Mouse (Mus musculus) heart, embryonic 11.5 days (tissue): ENCODE measurements around the gene Dmac2. TPM values are rescaled to one million over a fixed set of nuclear protein-coding genes. Genes with fewer than 3 reads are reported as not detected.

ENCODE experiments used
- ATAC-seq: fragments of 200-750 bp; cut with Nextera tagmentation; replicated peaks from 2 replicates; pipeline ENCODE4 v1.8.0; 2017; ENCODE audit warnings: moderate library complexity; ENCODE audit not compliant: insufficient number of reproducible peaks, low FRiP score, low TSS enrichment
- H3K27ac ChIP-seq: fragments of 300-500 bp; sonication (generic); 2 replicates; pipeline ENCODE4 v1.5.1; 2014; ENCODE audit warnings: mild to moderate bottlenecking, low read depth, low read length
- H3K27me3 ChIP-seq: fragments of 300-500 bp; sonication (generic); 2 replicates; pipeline ENCODE4 v1.6.1; 2014; ENCODE audit warnings: mild to moderate bottlenecking, low read length, mixed read lengths; ENCODE audit not compliant: control insufficient read depth, insufficient read depth
- H3K36me3 ChIP-seq: fragments of 300-500 bp; sonication (generic); 2 replicates; pipeline ENCODE4 v1.6.1; 2014; ENCODE audit warnings: mild to moderate bottlenecking, low read length, moderate library complexity, mixed read lengths; ENCODE audit not compliant: control insufficient read depth, insufficient read depth
- H3K4me1 ChIP-seq: fragments of 300-500 bp; sonication (generic); 2 replicates; pipeline ENCODE4 v1.6.1; 2014; ENCODE audit warnings: low read length; ENCODE audit not compliant: control insufficient read depth, insufficient read depth
- H3K4me2 ChIP-seq: fragments of 300-500 bp; sonication (generic); 2 replicates; pipeline ENCODE4 v1.6.1; 2014; ENCODE audit warnings: mild to moderate bottlenecking, moderate library complexity
- H3K4me3 ChIP-seq: fragments of 300-500 bp; sonication (generic); 2 replicates; pipeline ENCODE4 v1.5.1; 2014; ENCODE audit warnings: low read depth, low read length
- H3K9ac ChIP-seq: fragments of 300-500 bp; sonication (generic); 2 replicates; pipeline ENCODE4 v1.6.1; 2014; ENCODE audit warnings: mild to moderate bottlenecking, low read depth, low read length, moderate library complexity
- H3K9me3 ChIP-seq: fragments of 300-500 bp; sonication (generic); replicated peaks from 2 replicates; pipeline ENCODE4 v1.6.1; 2016; ENCODE audit warnings: low read length; ENCODE audit not compliant: control insufficient read depth
- WGBS: fragments of 180-500 bp; shearing (Covaris S2); extraction: QIAGEN DNeasy Blood & Tissue Kit; methylation state at CpG from one replicate; pipeline ENCODE4 v1.1.7; 2014; ENCODE audit not compliant: insufficient replicate concordance; 5-methylcytosine and 5-hydroxymethylcytosine counted together
- polyA plus RNA-seq: library from polyadenylated mRNA; unstranded; fragments of >200 nt; fragmentation: Nextera tagmentation; extraction: Ambion mirVana; gene quantifications from 2 replicates; pipeline ENCODE4 v1.2.1, GENCODE M21; 2014

Dmac2 gene
- polyA plus RNA-seq, 1 experiment from 2014 or later, result 60.3 TPM

GRCm38 (mm10) chr7:25584651-25585050 is 34.6 kb upstream of the Dmac2 start:
- Histone ChIP-seq H3K27me3 (no peaks in the 10 kb centered on the region), H3K9me3 (no peaks in the 10 kb centered on the region; the same call in 1 of the 2 replicates), H3K4me3 (no peak overlapping the region), H3K4me1 (no peaks in the 10 kb centered on the region), H3K27ac (no peak overlapping the region), H3K4me2 (no peak overlapping the region), H3K9ac (no peak overlapping the region), H3K36me3 (no peaks in the 10 kb centered on the region)
- no peak for ATAC-seq
- 76% methylated on average over 5 of the region's 5 CpGs for WGBS

- no peak for ATAC-seq
- Histone ChIP-seq H3K9ac (no peak overlapping the region), H3K4me2 (no peak overlapping the region), H3K36me3 (no peaks in the 10 kb centered on the region), H3K4me3 (no peak overlapping the region), H3K9me3 (no peaks in the 10 kb centered on the region; the same call in 1 of the 2 replicates), H3K27ac (no peak overlapping the region), H3K27me3 (no peaks in the 10 kb centered on the region), H3K4me1 (no peaks in the 10 kb centered on the region)
- WGBS, result 75% methylated on average over 9 of the region's 9 CpGs
These were observed 33.6 kb upstream of the Dmac2 start for GRCm38 (mm10) chr7:25585351-25586204.

- Histone ChIP-seq H3K27ac (no peak overlapping the region), H3K9me3 (no peaks in the 10 kb centered on the region)
- 81% methylated on average over 2 of the region's 2 CpGs for WGBS
These were observed 28.0 kb upstream of the Dmac2 start for GRCm38 (mm10) chr7:25591226-25591625.

GRCm38 (mm10) chr7:25593859-25594258 is 25.4 kb upstream of the Dmac2 start:
- Histone ChIP-seq H3K36me3 (no peaks in the 10 kb centered on the region), H3K4me3 (no peak overlapping the region), H3K9ac (no peak overlapping the region), H3K4me2 (no peak overlapping the region), H3K4me1 (no peaks in the 10 kb centered on the region), H3K27ac (no peak overlapping the region), H3K9me3 (no peaks in the 10 kb centered on the region), H3K27me3 (no peaks in the 10 kb centered on the region)
- no peak for ATAC-seq
- WGBS, result 83% methylated on average over 3 of the region's 3 CpGs

More at GRCm38 (mm10) chr7:25591226-25591625, 28.0 kb upstream of the Dmac2 start:
- H3K27me3 ChIP-seq, result no peaks in the 10 kb centered on the region
- no peak overlapping the region for H3K9ac ChIP-seq
- no peak overlapping the region for H3K4me2 ChIP-seq
- H3K36me3 ChIP-seq, result no peaks in the 10 kb centered on the region
- ATAC-seq, result no peak
- no peak overlapping the region for H3K4me3 ChIP-seq
- no peaks in the 10 kb centered on the region for H3K4me1 ChIP-seq

- H3K27me3 ChIP-seq, result no peaks in the 10 kb centered on the region
- 11% methylated on average over 10 of the region's 10 CpGs for WGBS
- no peaks in the 10 kb centered on the region for H3K9me3 ChIP-seq
- no peak overlapping the region for H3K4me2 ChIP-seq
- no peak overlapping the region for H3K27ac ChIP-seq
- no peaks in the 10 kb centered on the region for H3K36me3 ChIP-seq
- no peak overlapping the region for H3K4me3 ChIP-seq
- no peak for ATAC-seq
- no peaks in the 10 kb centered on the region for H3K4me1 ChIP-seq
- no peak overlapping the region for H3K9ac ChIP-seq
These were observed 19.6 kb upstream of the Dmac2 start for GRCm38 (mm10) chr7:25599663-25600062.

GRCm38 (mm10) chr7:25600666-25601065 is 18.5 kb upstream of the Dmac2 start:
- no peak overlapping the region for H3K9ac ChIP-seq
- H3K4me2 ChIP-seq, result no peak overlapping the region
- H3K27ac ChIP-seq, result no peak overlapping the region
- no peaks in the 10 kb centered on the region for H3K4me1 ChIP-seq
- H3K27me3 ChIP-seq, result no peaks in the 10 kb centered on the region
- no peak for ATAC-seq
- H3K4me3 ChIP-seq, result no peak overlapping the region
- no peaks in the 10 kb centered on the region for H3K36me3 ChIP-seq
- WGBS, result 75% methylated on average over 11 of the region's 11 CpGs
- no peaks in the 10 kb centered on the region for H3K9me3 ChIP-seq

GRCm38 (mm10) chr7:25601346-25601745 is 17.9 kb upstream of the Dmac2 start:
- WGBS, result 78% methylated on average over 16 of the region's 16 CpGs
- Histone ChIP-seq H3K4me2 (no peak overlapping the region), H3K4me3 (no peak overlapping the region), H3K4me1 (no peaks in the 10 kb centered on the region), H3K9ac (no peak overlapping the region), H3K27ac (no peak overlapping the region), H3K36me3 (no peaks in the 10 kb centered on the region), H3K27me3 (no peaks in the 10 kb centered on the region), H3K9me3 (no peaks in the 10 kb centered on the region)
- no peak for ATAC-seq

- H3K4me1 ChIP-seq, result no peaks in the 10 kb centered on the region
- H3K27me3 ChIP-seq, result no peaks in the 10 kb centered on the region
- 73% methylated on average over 4 of the region's 4 CpGs for WGBS
- no peak overlapping the region for H3K4me2 ChIP-seq
- no peaks in the 10 kb centered on the region for H3K36me3 ChIP-seq
- H3K9me3 ChIP-seq, result no peaks in the 10 kb centered on the region
- H3K9ac ChIP-seq, result no peak overlapping the region
- no peak overlapping the region for H3K27ac ChIP-seq
- no peak for ATAC-seq
- H3K4me3 ChIP-seq, result no peak overlapping the region
These were observed 12.6 kb upstream of the Dmac2 start for GRCm38 (mm10) chr7:25606625-25607063.

GRCm38 (mm10) chr7:25607196-25607595 is 12.0 kb upstream of the Dmac2 start:
- no peaks in the 10 kb centered on the region for H3K9me3 ChIP-seq
- no peak for ATAC-seq
- no peaks in the 10 kb centered on the region for H3K27me3 ChIP-seq
- H3K4me2 ChIP-seq, result no peak overlapping the region
- H3K36me3 ChIP-seq, result no peaks in the 10 kb centered on the region
- 79% methylated on average over 2 of the region's 2 CpGs for WGBS
- no peaks in the 10 kb centered on the region for H3K4me1 ChIP-seq
- H3K9ac ChIP-seq, result no peak overlapping the region
- H3K4me3 ChIP-seq, result no peak overlapping the region
- H3K27ac ChIP-seq, result no peak overlapping the region
